Mouse (Mus musculus): ENCODE results near the gene Slc16a13. TPM values are rescaled to one million over a fixed set of nuclear protein-coding genes. Genes with fewer than 3 reads are reported as not detected.
"Not testable (repeated sequence)": the region's sequence is repeated elsewhere in the genome, so short reads cannot be mapped to it uniquely, and the experiment has no call there.

Slc16a13 gene
- polyA plus RNA-seq, 1 experiment, result 2.7 TPM

GRCm38 (mm10) chr11:70180496-70180895 is 40.4 kb downstream of the Slc16a13 start:
- Histone ChIP-seq H3K4me3 (ENCODE audit: insufficient read depth, low read length) (no peak overlapping the region), H3K4me1 (ENCODE audit: control insufficient read depth, insufficient read depth, low read length) (no peaks in the 10 kb centered on the region), H3K27ac (ENCODE audit: insufficient read depth, low read length) (no peak overlapping the region)
- TF ChIP-seq POLR2A (IDR thresholded peaks at IDR 0.05; ENCODE audit: low read depth, low read length) (no peak), CTCF (IDR thresholded peaks at IDR 0.05; ENCODE audit: borderline replicate concordance, insufficient read depth, low read length) (no peak)

- no peak overlapping the region for H3K27ac ChIP-seq (ENCODE audit: insufficient read depth, low read length)
- no peak for TF ChIP-seq POLR2A (IDR thresholded peaks at IDR 0.05; ENCODE audit: low read depth, low read length)
- no peak; the same call in 1 of the 2 replicates for TF ChIP-seq CTCF (IDR thresholded peaks at IDR 0.05; ENCODE audit: borderline replicate concordance, insufficient read depth, low read length)
- H3K4me1 ChIP-seq (ENCODE audit: control insufficient read depth, insufficient read depth, low read length), result no peaks in the 10 kb centered on the region
- H3K4me3 ChIP-seq (ENCODE audit: insufficient read depth, low read length), result no peak overlapping the region
Observed at GRCm38 (mm10) chr11:70179401-70179800, 41.5 kb downstream of the Slc16a13 start.

- no peaks in the 10 kb centered on the region for H3K4me1 ChIP-seq (ENCODE audit: control insufficient read depth, insufficient read depth, low read length)
- no peak overlapping the region for H3K27ac ChIP-seq (ENCODE audit: insufficient read depth, low read length)
- H3K4me3 ChIP-seq (ENCODE audit: insufficient read depth, low read length), result no peak overlapping the region
Observed at GRCm38 (mm10) chr11:70178756-70179155, 42.1 kb downstream of the Slc16a13 start.

GRCm38 (mm10) chr11:70178311-70178710 is 42.6 kb downstream of the Slc16a13 start:
- H3K4me1 ChIP-seq (ENCODE audit: control insufficient read depth, insufficient read depth, low read length), result no peaks in the 10 kb centered on the region
- TF ChIP-seq POLR2A (IDR thresholded peaks at IDR 0.05; ENCODE audit: low read depth, low read length) (no peak), CTCF (IDR thresholded peaks at IDR 0.05; ENCODE audit: borderline replicate concordance, insufficient read depth, low read length) (no peak)
- H3K27ac ChIP-seq (ENCODE audit: insufficient read depth, low read length), result no peak overlapping the region
- H3K4me3 ChIP-seq (ENCODE audit: insufficient read depth, low read length), result no peak overlapping the region

More at GRCm38 (mm10) chr11:70178756-70179155, 42.1 kb downstream of the Slc16a13 start:
- TF ChIP-seq CTCF (IDR thresholded peaks at IDR 0.05; ENCODE audit: borderline replicate concordance, insufficient read depth, low read length), result no peak
- no peak for TF ChIP-seq POLR2A (IDR thresholded peaks at IDR 0.05; ENCODE audit: low read depth, low read length)

GRCm38 (mm10) chr11:70177647-70178046 is 43.2 kb downstream of the Slc16a13 start:
- Histone ChIP-seq H3K27ac (ENCODE audit: insufficient read depth, low read length) (no peak overlapping the region), H3K4me1 (ENCODE audit: control insufficient read depth, insufficient read depth, low read length) (no peaks in the 10 kb centered on the region), H3K4me3 (ENCODE audit: insufficient read depth, low read length) (no peak overlapping the region)
- TF ChIP-seq POLR2A (IDR thresholded peaks at IDR 0.05; ENCODE audit: low read depth, low read length) (no peak), CTCF (IDR thresholded peaks at IDR 0.05; ENCODE audit: borderline replicate concordance, insufficient read depth, low read length) (no peak)

GRCm38 (mm10) chr11:70174491-70174890 is 46.4 kb downstream of the Slc16a13 start:
- TF ChIP-seq POLR2A (IDR thresholded peaks at IDR 0.05; ENCODE audit: low read depth, low read length) (no peak), CTCF (IDR thresholded peaks at IDR 0.05; ENCODE audit: borderline replicate concordance, insufficient read depth, low read length) (no peak)
- Histone ChIP-seq H3K27ac (ENCODE audit: insufficient read depth, low read length) (no peak overlapping the region), H3K4me1 (ENCODE audit: control insufficient read depth, insufficient read depth, low read length) (no peaks in the 10 kb centered on the region), H3K4me3 (ENCODE audit: insufficient read depth, low read length) (no peak overlapping the region)

GRCm38 (mm10) chr11:70172298-70172697 is 48.6 kb downstream of the Slc16a13 start:
- Histone ChIP-seq H3K4me3 (ENCODE audit: insufficient read depth, low read length) (no peak overlapping the region), H3K4me1 (ENCODE audit: control insufficient read depth, insufficient read depth, low read length) (no peaks in the 10 kb centered on the region), H3K27ac (ENCODE audit: insufficient read depth, low read length) (no peak overlapping the region)
- TF ChIP-seq POLR2A (IDR thresholded peaks at IDR 0.05; ENCODE audit: low read depth, low read length) (no peak), CTCF (IDR thresholded peaks at IDR 0.05; ENCODE audit: borderline replicate concordance, insufficient read depth, low read length) (no peak)

- H3K4me3 ChIP-seq (ENCODE audit: insufficient read depth, low read length), result no peak overlapping the region
- H3K27ac ChIP-seq (ENCODE audit: insufficient read depth, low read length), result no peak overlapping the region
- no peaks in the 10 kb centered on the region for H3K4me1 ChIP-seq (ENCODE audit: control insufficient read depth, insufficient read depth, low read length)
- TF ChIP-seq CTCF (IDR thresholded peaks at IDR 0.05; ENCODE audit: borderline replicate concordance, insufficient read depth, low read length) (no peak), POLR2A (IDR thresholded peaks at IDR 0.05; ENCODE audit: low read depth, low read length) (no peak)
Observed at GRCm38 (mm10) chr11:70171847-70172246, 49.0 kb downstream of the Slc16a13 start.

- H3K4me3 ChIP-seq (ENCODE audit: insufficient read depth, low read length), result no peak overlapping the region
- no peaks in the 10 kb centered on the region for H3K4me1 ChIP-seq (ENCODE audit: control insufficient read depth, insufficient read depth, low read length)
- TF ChIP-seq POLR2A (IDR thresholded peaks at IDR 0.05; ENCODE audit: low read depth, low read length) (no peak), CTCF (IDR thresholded peaks at IDR 0.05; ENCODE audit: borderline replicate concordance, insufficient read depth, low read length) (no peak)
- H3K27ac ChIP-seq (ENCODE audit: insufficient read depth, low read length), result no peak overlapping the region
Observed at GRCm38 (mm10) chr11:70171181-70171580, 49.7 kb downstream of the Slc16a13 start.

- TF ChIP-seq POLR2A (IDR thresholded peaks at IDR 0.05; ENCODE audit: low read depth, low read length) (no peak), CTCF (IDR thresholded peaks at IDR 0.05; ENCODE audit: borderline replicate concordance, insufficient read depth, low read length) (no peak)
- H3K27ac ChIP-seq (ENCODE audit: insufficient read depth, low read length), result no peak overlapping the region
- H3K4me1 ChIP-seq (ENCODE audit: control insufficient read depth, insufficient read depth, low read length), result no peaks in the 10 kb centered on the region
- H3K4me3 ChIP-seq (ENCODE audit: insufficient read depth, low read length), result no peak overlapping the region
Observed at GRCm38 (mm10) chr11:70170291-70170690, 50.6 kb downstream of the Slc16a13 start.

GRCm38 (mm10) chr11:70169471-70169870 is 51.4 kb downstream of the Slc16a13 start:
- not testable (repeated sequence) for H3K27ac ChIP-seq (ENCODE audit: insufficient read depth, low read length); H3K4me3 ChIP-seq (ENCODE audit: insufficient read depth, low read length); H3K4me1 ChIP-seq (ENCODE audit: control insufficient read depth, insufficient read depth, low read length)

Data from embryonic fibroblast, embryonic 13.5 days (primary cell).